In the genomic region with DNA sequence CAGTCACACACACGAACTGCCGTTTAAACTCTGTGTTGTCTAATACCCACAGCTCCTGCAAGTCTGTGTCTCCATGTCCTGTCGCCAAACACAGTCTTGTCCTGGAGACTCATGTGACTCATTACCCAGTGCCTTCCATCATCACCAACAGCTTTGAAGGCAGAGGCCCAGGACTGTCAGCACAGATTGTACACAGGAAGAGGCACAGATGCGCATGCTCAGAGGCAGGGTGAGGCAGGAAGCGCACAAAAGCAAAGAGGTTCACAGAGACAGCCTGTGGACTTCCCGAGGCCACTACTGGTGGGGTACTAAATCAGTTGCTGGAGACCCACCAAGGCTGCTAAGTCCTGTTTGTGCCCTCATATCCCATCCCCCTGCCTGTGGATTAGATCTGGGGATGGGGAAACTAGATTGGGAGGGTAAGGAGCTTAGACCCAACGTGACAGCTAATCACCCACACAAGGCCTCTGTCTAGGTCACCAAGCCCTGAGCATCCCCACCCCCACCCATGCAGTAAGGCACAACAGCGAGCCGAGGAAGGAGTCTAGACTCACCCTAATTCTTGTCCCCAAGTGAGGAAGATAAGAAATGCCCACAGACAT, we compare ENCODE assay signal across 15 mouse cellular contexts. TPM values are rescaled to one million over a fixed set of nuclear protein-coding genes. Genes with fewer than 3 reads are reported as not detected.
A peak's percentile ranks its signal among the peaks of the same experiment; 100 is the strongest.
DNase-seq lines count a peak whose midpoint lies in the region; ATAC-seq lines count a peak whose summit lies in the region.
"Had no signal": no experiment of that assay in that cellular context is flagged by ENCODE, and none has a peak within 500 bp of the region (broad histone marks: within the 10 kb centered on the region; RNA-seq: fewer than 3 reads in every experiment).

No protein-coding gene starts in this region.

- H3K4me2 ChIP-seq in heart, embryonic 12.5 days, result no peak overlapping the region
- no peak overlapping the region for H3K4me2 ChIP-seq in hindbrain, embryonic 12.5 days (replicated peaks)
- no peak overlapping the region for H3K4me2 ChIP-seq in forebrain, embryonic 11.5 days (ENCODE audit: low read depth, low read length, severe bottlenecking)
- H3K4me2 ChIP-seq: embryonic facial prominence, embryonic 15.5 days; hindbrain, embryonic 15.5 days; limb, embryonic 13.5 days; neural tube, embryonic 13.5 days had no signal

- no peaks in the 10 kb centered on the region for H3K27me3 ChIP-seq in heart, embryonic 12.5 days (replicated peaks)
- H3K27me3 ChIP-seq in hindbrain, embryonic 12.5 days, result no peaks in the 10 kb centered on the region; the same call in 1 of the 2 replicates
- H3K27me3 ChIP-seq in forebrain, embryonic 11.5 days (ENCODE audit: control insufficient read depth, insufficient read depth, low read length), result no peaks in the 10 kb centered on the region
- H3K27me3 ChIP-seq: embryonic facial prominence, embryonic 15.5 days; hindbrain, embryonic 15.5 days; limb, embryonic 13.5 days; neural tube, embryonic 13.5 days had no signal

- peaks cover 7% of the 10 kb centered on the region; the same call in 1 of the 2 replicates for H3K4me1 ChIP-seq in heart, embryonic 12.5 days (replicated peaks)
- no peaks in the 10 kb centered on the region for H3K4me1 ChIP-seq in hindbrain, embryonic 12.5 days
- no peaks in the 10 kb centered on the region for H3K4me1 ChIP-seq in forebrain, embryonic 11.5 days (replicated peaks; ENCODE audit: control insufficient read depth, insufficient read depth, low read length)
- H3K4me1 ChIP-seq: embryonic facial prominence, embryonic 15.5 days; hindbrain, embryonic 15.5 days; neural tube, embryonic 13.5 days had no signal

- no peak overlapping the region for H3K9ac ChIP-seq in heart, embryonic 12.5 days
- H3K9ac ChIP-seq in hindbrain, embryonic 12.5 days, result no peak overlapping the region
- no peak overlapping the region for H3K9ac ChIP-seq in forebrain, embryonic 11.5 days (ENCODE audit: low read length)
- H3K9ac ChIP-seq: embryonic facial prominence, embryonic 15.5 days; hindbrain, embryonic 15.5 days; limb, embryonic 13.5 days; neural tube, embryonic 13.5 days had no signal

- 43% methylated on average over 9 of the region's 9 CpGs for WGBS in heart, embryonic 12.5 days
- WGBS in hindbrain, embryonic 12.5 days, result 74% methylated on average over 9 of the region's 9 CpGs
- 77% methylated on average over 9 of the region's 9 CpGs for whole genome bisulfite sequencing in forebrain, embryonic 11.5 days

- H3K9me3 ChIP-seq in heart, embryonic 12.5 days (replicated peaks), result peaks cover 11% of the 10 kb centered on the region
- no peaks in the 10 kb centered on the region for H3K9me3 ChIP-seq in hindbrain, embryonic 12.5 days (replicated peaks)
- H3K9me3 ChIP-seq in forebrain, embryonic 11.5 days (ENCODE audit: control insufficient read depth, low read length), result no peaks in the 10 kb centered on the region
- H3K9me3 ChIP-seq: embryonic facial prominence, embryonic 15.5 days; hindbrain, embryonic 15.5 days; limb, embryonic 13.5 days had no signal

- peak; percentile 20 for DNase-seq in ovary, postnatal 36 days (ENCODE audit: low spot score)
- DNase-seq in ovary, adult 18-20 months (ENCODE audit: low spot score), result no peak
- peak; percentile 74 for DNase-seq in lung, postnatal 36 days
- DNase-seq in thymus, postnatal 4 days, result peak; percentile 76
- no peak for DNase-seq in urinary bladder, adult 2 months (ENCODE audit: low spot score)
- no peak for DNase-seq in forebrain, embryonic 11.5 days (ENCODE audit: low spot score)
- DNase-seq: cerebellum, adult 2 months; spleen, adult 18-20 months had no signal

- no peaks in the 10 kb centered on the region for H3K36me3 ChIP-seq in heart, embryonic 12.5 days
- H3K36me3 ChIP-seq in hindbrain, embryonic 12.5 days, result no peaks in the 10 kb centered on the region
- no peaks in the 10 kb centered on the region for H3K36me3 ChIP-seq in forebrain, embryonic 11.5 days (ENCODE audit: control insufficient read depth, insufficient read depth, low read length)
- H3K36me3 ChIP-seq: embryonic facial prominence, embryonic 15.5 days; hindbrain, embryonic 15.5 days; limb, embryonic 13.5 days; neural tube, embryonic 13.5 days had no signal

- peak overlapping the region; percentile 31 for H3K27ac ChIP-seq in heart, embryonic 12.5 days (ENCODE audit: poor library complexity, severe bottlenecking)
- H3K27ac ChIP-seq in hindbrain, embryonic 12.5 days, result no peak overlapping the region
- H3K27ac ChIP-seq in forebrain, embryonic 11.5 days (ENCODE audit: low read depth, low read length), result no peak overlapping the region
- H3K27ac ChIP-seq: embryonic facial prominence, embryonic 15.5 days; hindbrain, embryonic 15.5 days; limb, embryonic 13.5 days; neural tube, embryonic 13.5 days had no signal

- H3K4me3 ChIP-seq in heart, embryonic 12.5 days, result no peak overlapping the region
- no peak overlapping the region for H3K4me3 ChIP-seq in hindbrain, embryonic 12.5 days
- H3K4me3 ChIP-seq in forebrain, embryonic 11.5 days (ENCODE audit: low read depth, low read length), result no peak overlapping the region
- H3K4me3 ChIP-seq: embryonic facial prominence, embryonic 15.5 days; hindbrain, embryonic 15.5 days; limb, embryonic 13.5 days; megakaryocyte, embryonic 14.5 days; neural tube, embryonic 13.5 days had no signal

- peak; percentile 59; the same call in 1 of the 2 replicates for ATAC-seq in heart, embryonic 12.5 days (ENCODE audit: insufficient number of reproducible peaks, low FRiP score)
- ATAC-seq in hindbrain, embryonic 12.5 days (ENCODE audit: low FRiP score), result no peak
- no peak for ATAC-seq in forebrain, embryonic 11.5 days (replicated peaks; ENCODE audit: low FRiP score)

RNA-seq across cellular contexts. Expression of gene Slc6a9, which starts 20.6 kb away (rescaled TPM):
- 10.3 and 10.8 TPM in 2 replicates for polyA plus RNA-seq in heart, embryonic 12.5 days (2016; fragmentation: Nextera tagmentation; extraction: Ambion mirVana)
- polyA plus RNA-seq in urinary bladder, adult 2 months (2012; rRNA removed), result 51.2 and 58.0 TPM in 2 replicates
- 14.1 and 19.7 TPM in 2 replicates for polyA plus RNA-seq in hindbrain, embryonic 12.5 days (2016; fragmentation: Nextera tagmentation; extraction: Ambion mirVana)
- 8.1 and 9.0 TPM in 2 replicates for polyA plus RNA-seq in forebrain, embryonic 11.5 days (2014; fragmentation: Nextera tagmentation; extraction: Ambion mirVana)

RNA-seq across cellular contexts. Expression of gene Klf17, which starts 48.2 kb away (rescaled TPM):
- not detected in 2 replicates for polyA plus RNA-seq in heart, embryonic 12.5 days (2016; fragmentation: Nextera tagmentation; extraction: Ambion mirVana)
- polyA plus RNA-seq in urinary bladder, adult 2 months (2012; rRNA removed), result not detected in 2 replicates
- not detected in 2 replicates for polyA plus RNA-seq in hindbrain, embryonic 12.5 days (2016; fragmentation: Nextera tagmentation; extraction: Ambion mirVana)
- polyA plus RNA-seq in forebrain, embryonic 11.5 days (2014; fragmentation: Nextera tagmentation; extraction: Ambion mirVana), result not detected in 2 replicates
- polyA plus RNA-seq: cerebellum, adult 2 months; embryonic facial prominence, embryonic 15.5 days; hindbrain, embryonic 15.5 days; limb, embryonic 13.5 days; neural tube, embryonic 13.5 days had no signal

RNA-seq across cellular contexts. Expression of gene Ccdc24, which starts 58.7 kb away (rescaled TPM):
- polyA plus RNA-seq in heart, embryonic 12.5 days (2016; fragmentation: Nextera tagmentation; extraction: Ambion mirVana), result 0.74 and 0.91 TPM in 2 replicates
- 0.90 and 1.7 TPM in 2 replicates for polyA plus RNA-seq in urinary bladder, adult 2 months (2012; rRNA removed)
- 2.9 TPM in 2 replicates for polyA plus RNA-seq in hindbrain, embryonic 12.5 days (2016; fragmentation: Nextera tagmentation; extraction: Ambion mirVana)
- 1.7 and 2.1 TPM in 2 replicates for polyA plus RNA-seq in forebrain, embryonic 11.5 days (2014; fragmentation: Nextera tagmentation; extraction: Ambion mirVana)

Comparison
In these comparisons a context has a peak if more than half of its experiments do, and no peak if none do; other contexts are left out.
1. DNase-seq: peak in ovary, postnatal 36 days (single experiment), lung, postnatal 36 days (single experiment) and thymus, postnatal 4 days (single experiment); none in ovary, adult 18-20 months (single experiment), urinary bladder, adult 2 months (single experiment) and forebrain, embryonic 11.5 days (single experiment).